Mouse (Mus musculus): ENCODE results near the gene Hdhd3.
A peak's percentile ranks its signal among the peaks of the same experiment; 100 is the strongest.

Hdhd3 gene

GRCm38 (mm10) chr4:62503374-62503970, at the start of gene Hdhd3:
Gene Hdhd3 (minus strand): TSS chr4:62503467.
- DNase-seq: no peak

DNA sequence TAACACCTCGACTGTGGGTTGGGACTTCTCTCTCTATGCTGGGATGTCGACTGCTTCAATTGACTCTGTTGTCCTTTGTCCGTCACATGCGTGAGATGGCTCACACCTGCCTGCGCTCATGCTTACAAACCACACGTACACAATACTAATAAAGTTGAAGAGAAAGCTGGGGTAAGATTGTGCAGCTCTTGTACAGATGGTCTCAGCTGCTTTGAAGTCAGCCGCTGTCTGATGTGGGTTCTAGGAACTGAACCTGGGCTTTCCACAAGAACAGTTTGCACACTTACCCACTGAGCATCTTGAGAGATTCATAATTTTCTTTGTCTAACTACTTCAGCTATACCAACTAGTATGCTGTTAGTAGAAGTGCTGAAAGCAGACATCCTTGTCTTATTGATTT, 48.7 kb upstream of the Hdhd3 start:
- no peak for DNase-seq

DNA sequence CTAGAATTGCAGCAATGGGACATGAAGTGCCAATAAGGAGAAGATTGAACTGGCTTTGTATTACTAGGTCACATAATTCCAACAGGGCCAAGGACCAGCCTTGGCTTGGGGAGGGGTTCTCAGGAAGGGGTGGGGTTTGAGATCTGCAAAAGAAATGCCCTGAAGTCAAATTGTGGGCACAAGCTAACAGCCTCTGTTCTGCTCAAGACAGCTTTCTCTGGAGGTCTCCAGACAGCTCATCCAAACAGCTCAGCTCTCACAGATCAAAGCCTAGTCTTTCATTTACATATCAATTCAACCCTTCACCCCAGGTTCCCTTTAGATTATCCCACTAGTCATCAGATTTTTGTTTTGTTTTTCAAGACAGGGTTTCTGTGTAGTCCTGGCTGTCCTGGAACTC, 41.5 kb upstream of the Hdhd3 start:
- DNase-seq: no peak

- no peak for DNase-seq
Measured at GRCm38 (mm10) chr4:62543782-62544181, 40.5 kb upstream of the Hdhd3 start.

DNA sequence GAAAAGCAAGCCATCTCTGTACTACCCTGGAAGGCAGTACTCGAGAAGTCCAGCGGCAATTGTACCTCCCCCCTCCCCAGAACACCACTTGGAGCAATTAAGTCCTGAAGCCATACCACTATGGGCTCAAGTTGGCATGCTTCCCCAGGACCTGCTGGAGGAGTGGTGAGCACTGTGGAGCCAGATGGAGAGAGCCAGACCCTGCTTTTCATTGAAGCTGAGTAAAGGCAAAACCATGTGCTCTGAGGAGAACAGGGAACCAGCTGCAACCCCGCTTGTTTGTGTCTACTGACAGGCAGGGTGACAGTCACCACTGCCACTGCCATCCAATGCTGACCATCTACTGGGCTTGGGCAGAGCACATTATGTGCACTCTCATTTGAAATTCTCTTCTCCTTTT, 38.5 kb upstream of the Hdhd3 start:
- peak; percentile 12 for DNase-seq

- DNase-seq: no peak
Measured at GRCm38 (mm10) chr4:62533729-62534128, 30.5 kb upstream of the Hdhd3 start.

GRCm38 (mm10) chr4:62527655-62528054, 24.4 kb upstream of the Hdhd3 start:
- no peak for DNase-seq

GRCm38 (mm10) chr4:62526256-62526655, 23.0 kb upstream of the Hdhd3 start:
- no peak for DNase-seq

DNA sequence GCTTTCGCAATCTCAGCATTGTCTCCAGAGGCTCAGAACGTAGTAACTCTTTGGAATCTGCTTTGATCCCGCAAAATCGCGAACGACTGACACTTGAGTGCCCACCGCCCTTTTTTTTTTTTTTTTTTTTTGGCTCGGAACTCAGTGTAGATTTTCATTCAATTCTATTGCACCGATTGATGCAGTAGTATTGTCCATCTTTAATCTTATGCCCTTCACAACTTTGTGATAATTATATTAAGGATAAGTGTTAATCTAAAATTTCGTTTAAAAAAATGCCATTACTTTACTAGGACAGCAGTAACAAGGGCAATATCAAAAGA, 22.2 kb upstream of the Hdhd3 start:
- DNase-seq: no peak

GRCm38 (mm10) chr4:62524651-62525488, 21.6 kb upstream of the Hdhd3 start, which contains the start of the genes Pole3 and 4933430I17Rik:
Gene Pole3 (minus strand): TSS chr4:62525068.
Gene 4933430I17Rik (plus strand): TSS chr4:62525369.
- peak; percentile 96 for DNase-seq

- DNase-seq: no peak
Measured at GRCm38 (mm10) chr4:62520892-62521400, 17.7 kb upstream of the Hdhd3 start.

DNA sequence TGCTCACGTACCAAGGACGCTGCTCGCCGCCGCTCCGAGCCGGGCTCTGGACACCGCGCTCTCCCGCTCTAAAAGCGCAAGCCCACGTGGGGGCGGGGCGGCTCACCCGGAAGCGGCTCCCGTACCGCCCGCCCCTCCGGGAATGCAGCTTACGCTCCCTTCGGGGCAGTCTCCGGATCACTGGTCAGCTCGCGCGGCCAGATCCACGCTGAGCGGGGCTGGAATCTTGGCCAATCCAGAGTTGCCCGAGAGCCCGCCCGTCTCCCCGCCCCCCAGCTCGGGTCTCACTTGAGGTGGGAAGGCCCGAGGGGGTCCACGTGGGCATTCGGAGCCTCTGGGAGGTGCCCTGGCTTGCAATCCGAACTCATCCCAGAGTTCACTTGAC, 16.6 kb upstream of the Hdhd3 start, which contains the start of gene Alad:
TSS of gene Alad (minus strand) at position 70 of the 385 bp plus-strand sequence.
- peak; percentile 83 for DNase-seq

GRCm38 (mm10) chr4:62519122-62519848, 16.0 kb upstream of the Hdhd3 start:
- no peak for DNase-seq

- no peak for DNase-seq
Measured at GRCm38 (mm10) chr4:62518416-62519121, 15.3 kb upstream of the Hdhd3 start.

GRCm38 (mm10) chr4:62517538-62518415, 14.5 kb upstream of the Hdhd3 start:
- DNase-seq: no peak

GRCm38 (mm10) chr4:62517046-62517445, 13.8 kb upstream of the Hdhd3 start:
- DNase-seq: no peak

DNA sequence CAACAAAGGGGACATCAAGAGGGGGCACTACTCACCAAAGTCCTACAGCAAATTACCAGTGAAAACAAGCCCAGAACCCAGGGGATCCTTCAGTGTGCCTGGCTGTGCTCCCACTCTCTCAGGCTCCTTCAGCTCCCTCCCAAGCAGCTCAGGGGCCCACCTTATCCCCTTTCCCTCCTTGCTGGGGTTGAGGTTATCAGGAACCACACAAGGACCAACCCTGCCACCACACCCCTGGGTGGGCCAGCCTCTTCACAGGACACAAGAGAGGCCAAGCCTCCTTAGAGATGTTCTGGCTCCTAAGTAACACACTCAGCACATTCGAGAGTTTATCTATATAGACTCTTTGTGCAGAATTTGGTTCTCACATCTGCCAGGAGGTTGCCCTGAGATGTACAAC, 13.3 kb upstream of the Hdhd3 start:
- DNase-seq: no peak

DNA sequence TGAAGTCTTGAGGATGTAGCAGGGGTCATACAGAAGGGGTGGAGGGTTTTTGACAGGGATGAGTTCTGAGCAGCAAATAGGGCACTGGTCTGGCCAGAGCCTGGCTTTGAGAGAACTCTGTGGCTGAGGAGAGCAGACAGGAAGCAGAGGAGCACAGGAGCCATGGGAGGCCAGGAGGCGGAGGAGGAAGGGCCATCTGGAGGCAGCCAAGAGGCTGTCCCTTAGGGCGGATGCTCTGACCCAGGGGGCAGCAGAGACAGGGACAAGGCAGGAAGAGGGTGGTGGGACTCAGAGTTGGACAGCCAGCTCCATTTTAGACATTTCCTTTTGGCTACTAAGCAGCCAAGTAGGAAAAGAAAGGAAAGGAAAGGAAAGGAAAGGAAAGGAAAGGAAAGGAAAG, 12.8 kb upstream of the Hdhd3 start:
- DNase-seq: no peak

DNA sequence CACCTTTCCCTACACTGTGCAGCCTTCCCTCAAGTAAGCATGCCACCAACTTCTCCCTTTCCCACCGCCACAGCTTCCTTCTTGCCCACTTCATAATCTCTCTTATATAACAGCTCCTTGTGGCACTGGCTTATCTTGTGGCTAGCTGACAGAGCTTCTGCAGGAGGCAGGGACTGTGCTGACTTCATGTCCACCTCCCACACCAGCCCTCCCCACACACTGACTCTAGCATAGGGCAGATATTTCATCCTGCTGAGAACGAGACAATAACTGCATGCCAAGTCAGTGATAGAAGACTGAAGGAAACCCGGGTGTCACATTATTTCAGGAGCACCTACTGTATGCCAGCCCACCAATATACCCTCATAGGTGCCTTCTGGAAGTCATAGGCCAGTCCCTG, 12.2 kb upstream of the Hdhd3 start:
- DNase-seq: no peak

DNA sequence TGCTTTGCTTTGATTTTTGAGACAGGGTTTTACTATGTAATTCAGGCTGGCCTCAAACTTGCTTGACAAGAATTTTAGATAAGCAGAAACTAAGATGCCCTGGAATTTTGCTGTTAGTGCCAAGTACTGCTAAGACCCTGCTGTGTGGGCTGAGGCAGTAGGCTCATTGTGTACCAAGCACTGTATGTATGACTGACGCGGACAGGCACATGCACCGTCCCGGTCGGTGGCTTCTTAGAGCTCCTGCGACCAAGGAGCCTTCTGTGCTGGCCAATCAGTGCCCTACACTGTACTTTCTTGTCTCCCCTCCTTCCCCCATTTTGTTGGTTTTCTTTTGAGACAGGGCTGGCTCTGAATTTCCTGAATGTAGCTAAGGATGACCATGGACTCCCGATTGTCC, 11.7 kb upstream of the Hdhd3 start:
- no peak for DNase-seq

DNA sequence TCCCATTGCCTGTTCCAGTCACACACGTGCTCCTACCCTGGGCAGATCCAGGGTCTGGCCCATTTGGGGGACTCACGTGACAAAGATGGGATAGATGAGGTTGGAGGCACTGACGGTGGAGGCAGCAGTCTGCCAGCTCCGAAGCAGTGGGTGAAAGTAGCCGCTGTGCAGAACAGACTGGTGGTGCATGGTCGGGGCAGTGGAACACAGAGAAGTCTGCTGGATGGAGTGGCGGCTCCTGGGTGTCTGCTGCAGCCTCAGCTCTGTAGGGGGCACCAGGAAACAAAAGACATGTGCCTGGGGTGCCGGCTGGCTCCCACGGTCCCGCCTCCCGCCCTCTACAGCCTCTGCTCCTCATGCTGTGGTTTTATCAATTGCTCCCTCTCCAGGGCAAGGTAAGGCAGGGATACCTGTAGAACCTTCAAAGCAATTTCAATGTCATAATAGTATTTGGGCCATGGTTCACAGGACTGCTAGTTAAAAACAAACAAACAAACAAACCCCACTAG, 10.8 kb upstream of the Hdhd3 start:
- DNase-seq: no peak

GRCm38 (mm10) chr4:62509946-62510345, 6.7 kb upstream of the Hdhd3 start:
- no peak for DNase-seq
